Mouse (Mus musculus): ENCODE data around the gene Spast.

GRCm38 (mm10) chr17:74316309-74316863, 22.4 kb upstream of the Spast start:
- peak; percentile 96 for TF ChIP-seq POLR2A (IDR thresholded peaks at IDR 0.05; ENCODE audit: insufficient read depth, low read depth, low read length)
- no peak for TF ChIP-seq CTCF (IDR thresholded peaks at IDR 0.05; ENCODE audit: insufficient read depth, low read depth, low read length)

Data from olfactory bulb, adult 2 months (tissue).